Mouse (Mus musculus) adrenal gland, adult 2 months (tissue): ENCODE measurements around the gene Plekhs1. TPM values are rescaled to one million over a fixed set of nuclear protein-coding genes. Genes with fewer than 3 reads are reported as not detected.
"Not testable (repeated sequence)": the region's sequence is repeated elsewhere in the genome, so short reads cannot be mapped to it uniquely, and the experiment has no call there.

Source experiments
- DNase-seq: peaks from one replicate; pipeline ENCODE4 v3.0.0; 2021
- polyA plus RNA-seq: library from polyadenylated mRNA; depleted of rRNA; stranded (reverse); fragments of >200 nt; gene quantifications from 2 replicates; pipeline ENCODE4 v1.2.3, GENCODE M21; 2012; rRNA removed
- total RNA-seq, 2 experiments: library from RNA; stranded (reverse); gene quantifications; 2 replicates each; pipeline ENCODE4 v1.2.3; 2021

Gene Plekhs1
- total and polyA plus RNA-seq, 3 experiments: 0.10 to 0.37 (median 0.24) TPM

GRCm38 (mm10) chr19:56519408-56519807, 58.0 kb downstream of the Plekhs1 start:
- not testable (repeated sequence) for DNase-seq

GRCm38 (mm10) chr19:56530529-56530928, 69.1 kb downstream of the Plekhs1 start:
- not testable (repeated sequence) for DNase-seq

- no peak for DNase-seq
Measured at GRCm38 (mm10) chr19:56531251-56531650, 69.8 kb downstream of the Plekhs1 start.

- no peak for DNase-seq
Measured at GRCm38 (mm10) chr19:56533291-56534071, 72.0 kb downstream of the Plekhs1 start.

- DNase-seq: no peak
Measured at GRCm38 (mm10) chr19:56534337-56534736, 72.9 kb downstream of the Plekhs1 start.

- peak; percentile 60 for DNase-seq
Measured at GRCm38 (mm10) chr19:56535064-56535463, 73.6 kb downstream of the Plekhs1 start.

- DNase-seq: no peak
Measured at GRCm38 (mm10) chr19:56535765-56536164, 74.3 kb downstream of the Plekhs1 start.

Other genes with a start within 250 kb of the Plekhs1 start
- gene Habp2, start 174.5 kb upstream of the Plekhs1 start, total RNA-seq: under 1 TPM; 0.24 to 0.43 TPM
- gene Habp2, start 174.5 kb upstream of the Plekhs1 start, polyA plus RNA-seq: 0.35 TPM in 1 of 2 replicates, not detected in the other
- gene Nrap, start 71.6 kb upstream of the Plekhs1 start, total RNA-seq: not detected
- 0.02 TPM in 1 of 2 replicates, not detected in the other for gene Nrap, start 71.6 kb upstream of the Plekhs1 start, polyA plus RNA-seq
- gene Casp7, start 64.5 kb upstream of the Plekhs1 start, total RNA-seq: 1 to 10 TPM; 7.3 to 7.9 TPM
- 3.8 and 4.2 TPM in 2 replicates for gene Casp7, start 64.5 kb upstream of the Plekhs1 start, polyA plus RNA-seq
- gene Dclre1a, start 86.6 kb downstream of the Plekhs1 start, total RNA-seq: 1 to 10 TPM; 8.0 to 8.9 TPM
- 2.4 and 2.5 TPM in 2 replicates for gene Dclre1a, start 86.6 kb downstream of the Plekhs1 start, polyA plus RNA-seq
- gene Nhlrc2, start 86.6 kb downstream of the Plekhs1 start, total RNA-seq: 10 to 100 TPM; 15.9 to 16.0 TPM
- 3.3 and 3.8 TPM in 2 replicates for gene Nhlrc2, start 86.6 kb downstream of the Plekhs1 start, polyA plus RNA-seq